Mouse (Mus musculus) megakaryocyte, embryonic 14.5 days (primary cell): ENCODE measurements around the gene Steap1.

Source experiments
- FLI1 ChIP-seq: IDR thresholded peaks from 2 replicates; pipeline ENCODE4 v1.6.1; 2012; ENCODE audit warnings: low read length, inconsistent platforms, mixed read lengths
- GATA1 ChIP-seq: IDR thresholded peaks from 3 replicates; pipeline ENCODE4 v1.6.1; 2012; ENCODE audit warnings: mixed read lengths, low read length, inconsistent platforms, borderline replicate concordance

DNA sequence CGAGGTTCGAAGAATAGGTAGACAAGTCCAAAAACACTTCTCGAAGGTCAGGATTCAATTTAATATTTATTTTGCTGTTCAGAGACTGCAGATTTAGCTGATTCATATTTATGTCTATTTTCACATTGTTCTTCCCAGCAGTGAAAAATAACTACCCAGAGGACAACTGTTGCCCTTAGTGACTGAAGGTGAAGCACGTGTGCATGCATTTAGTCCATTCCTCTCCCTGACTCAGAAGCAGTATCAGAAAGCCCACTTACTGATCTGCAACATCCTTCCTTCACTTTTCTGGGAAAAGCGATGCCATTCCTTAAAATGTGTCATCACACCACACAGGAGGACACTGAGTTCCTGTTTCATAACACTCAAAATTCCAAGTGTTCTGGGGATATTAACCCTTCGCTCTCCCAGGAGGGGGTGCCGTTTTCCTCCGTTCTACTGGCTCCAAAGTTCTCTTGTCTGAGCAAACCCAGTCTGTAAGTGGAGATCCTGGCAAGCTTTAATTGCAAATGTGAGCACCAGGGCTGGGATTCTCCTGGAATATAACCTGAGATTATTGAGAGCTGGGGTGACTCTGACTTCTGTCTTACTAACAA, 60.1 kb downstream of the Steap1 start:
- TF ChIP-seq GATA1 (no peak), FLI1 (no peak)
